Mouse (Mus musculus): ENCODE measurements around the gene Plcb1. TPM values are rescaled to one million over a fixed set of nuclear protein-coding genes. Genes with fewer than 3 reads are reported as not detected.
A peak's percentile ranks its signal among the peaks of the same experiment; 100 is the strongest.

The Plcb1 gene
- polyA plus RNA-seq, 1 experiment from 2014 or later = 51.8 TPM

- H3K9me3 ChIP-seq (ENCODE audit: control insufficient read depth, low read length) = no peaks in the 10 kb centered on the region
- no peak overlapping the region for H3K4me3 ChIP-seq (ENCODE audit: low read length)
- H3K27ac ChIP-seq (ENCODE audit: low read depth, low read length) = no peak overlapping the region
- no peak overlapping the region for H3K9ac ChIP-seq (ENCODE audit: low read depth, low read length)
- no peaks in the 10 kb centered on the region for H3K4me1 ChIP-seq (ENCODE audit: control insufficient read depth, insufficient read depth, low read depth, low read length)
- WGBS = 75% methylated on average over 3 of the region's 3 CpGs
- no peak for ATAC-seq
- no peaks in the 10 kb centered on the region for H3K36me3 ChIP-seq (ENCODE audit: control insufficient read depth, insufficient read depth, low read length)
- no peaks in the 10 kb centered on the region; the same call in 1 of the 2 replicates for H3K27me3 ChIP-seq (replicated peaks; ENCODE audit: control insufficient read depth, insufficient read depth, low read length)
- H3K4me2 ChIP-seq (ENCODE audit: low read length) = no peak overlapping the region
Observed at GRCm38 (mm10) chr2:135394698-135395097, 608.8 kb downstream of the Plcb1 start.

- ATAC-seq = no peak
- Histone ChIP-seq H3K4me3 (ENCODE audit: low read length) (no peak overlapping the region), H3K9me3 (ENCODE audit: control insufficient read depth, low read length) (no peaks in the 10 kb centered on the region), H3K4me1 (ENCODE audit: control insufficient read depth, insufficient read depth, low read depth, low read length) (no peaks in the 10 kb centered on the region), H3K27me3 (replicated peaks; ENCODE audit: control insufficient read depth, insufficient read depth, low read length) (no peaks in the 10 kb centered on the region; the same call in 1 of the 2 replicates), H3K27ac (ENCODE audit: low read depth, low read length) (no peak overlapping the region), H3K9ac (ENCODE audit: low read depth, low read length) (no peak overlapping the region), H3K36me3 (ENCODE audit: control insufficient read depth, insufficient read depth, low read length) (no peaks in the 10 kb centered on the region), H3K4me2 (ENCODE audit: low read length) (no peak overlapping the region)
- WGBS = 94% methylated on average over 3 of the region's 3 CpGs
Observed at GRCm38 (mm10) chr2:135396375-135396774, 610.5 kb downstream of the Plcb1 start.

GRCm38 (mm10) chr2:135397970-135398369 lies 612.1 kb downstream of the Plcb1 start:
- Histone ChIP-seq H3K9me3 (ENCODE audit: control insufficient read depth, low read length) (no peaks in the 10 kb centered on the region), H3K9ac (ENCODE audit: low read depth, low read length) (no peak overlapping the region), H3K36me3 (ENCODE audit: control insufficient read depth, insufficient read depth, low read length) (no peaks in the 10 kb centered on the region), H3K27ac (ENCODE audit: low read depth, low read length) (no peak overlapping the region), H3K4me2 (ENCODE audit: low read length) (no peak overlapping the region), H3K4me3 (ENCODE audit: low read length) (no peak overlapping the region), H3K27me3 (replicated peaks; ENCODE audit: control insufficient read depth, insufficient read depth, low read length) (no peaks in the 10 kb centered on the region; the same call in 1 of the 2 replicates), H3K4me1 (ENCODE audit: control insufficient read depth, insufficient read depth, low read depth, low read length) (no peaks in the 10 kb centered on the region)
- 85% methylated on average over 2 of the region's 2 CpGs for WGBS
- ATAC-seq = no peak

GRCm38 (mm10) chr2:135399760-135400159 lies 613.9 kb downstream of the Plcb1 start:
- H3K9ac ChIP-seq (ENCODE audit: low read depth, low read length) = no peak overlapping the region
- no peak for ATAC-seq
- no peaks in the 10 kb centered on the region for H3K36me3 ChIP-seq (ENCODE audit: control insufficient read depth, insufficient read depth, low read length)
- H3K27ac ChIP-seq (ENCODE audit: low read depth, low read length) = no peak overlapping the region
- 92% methylated on average over 6 of the region's 6 CpGs for WGBS
- H3K9me3 ChIP-seq (ENCODE audit: control insufficient read depth, low read length) = no peaks in the 10 kb centered on the region
- H3K4me3 ChIP-seq (ENCODE audit: low read length) = no peak overlapping the region
- H3K4me2 ChIP-seq (ENCODE audit: low read length) = no peak overlapping the region
- no peaks in the 10 kb centered on the region for H3K4me1 ChIP-seq (ENCODE audit: control insufficient read depth, insufficient read depth, low read depth, low read length)
- no peaks in the 10 kb centered on the region; the same call in 1 of the 2 replicates for H3K27me3 ChIP-seq (replicated peaks; ENCODE audit: control insufficient read depth, insufficient read depth, low read length)

- ATAC-seq = no peak
- Histone ChIP-seq H3K4me3 (ENCODE audit: low read length) (no peak overlapping the region), H3K9ac (ENCODE audit: low read depth, low read length) (no peak overlapping the region), H3K36me3 (ENCODE audit: control insufficient read depth, insufficient read depth, low read length) (no peaks in the 10 kb centered on the region), H3K9me3 (ENCODE audit: control insufficient read depth, low read length) (no peaks in the 10 kb centered on the region), H3K4me2 (ENCODE audit: low read length) (no peak overlapping the region), H3K4me1 (ENCODE audit: control insufficient read depth, insufficient read depth, low read depth, low read length) (no peaks in the 10 kb centered on the region), H3K27me3 (replicated peaks; ENCODE audit: control insufficient read depth, insufficient read depth, low read length) (no peaks in the 10 kb centered on the region; the same call in 1 of the 2 replicates), H3K27ac (ENCODE audit: low read depth, low read length) (no peak overlapping the region)
- WGBS = 16% methylated on average over 1 of the region's 1 CpGs
Observed at GRCm38 (mm10) chr2:135402916-135403315, 617.0 kb downstream of the Plcb1 start.

GRCm38 (mm10) chr2:135403344-135403743 lies 617.5 kb downstream of the Plcb1 start:
- Histone ChIP-seq H3K4me2 (ENCODE audit: low read length) (no peak overlapping the region), H3K27me3 (replicated peaks; ENCODE audit: control insufficient read depth, insufficient read depth, low read length) (no peaks in the 10 kb centered on the region; the same call in 1 of the 2 replicates), H3K27ac (ENCODE audit: low read depth, low read length) (no peak overlapping the region), H3K36me3 (ENCODE audit: control insufficient read depth, insufficient read depth, low read length) (no peaks in the 10 kb centered on the region), H3K9me3 (ENCODE audit: control insufficient read depth, low read length) (no peaks in the 10 kb centered on the region), H3K4me3 (ENCODE audit: low read length) (no peak overlapping the region), H3K9ac (ENCODE audit: low read depth, low read length) (no peak overlapping the region), H3K4me1 (ENCODE audit: control insufficient read depth, insufficient read depth, low read depth, low read length) (no peaks in the 10 kb centered on the region)
- ATAC-seq = 0 out of 2 replicates have a peak, but pooled peaks have one; percentile 40
- WGBS = 46% methylated on average over 6 of the region's 6 CpGs

GRCm38 (mm10) chr2:135404095-135404494 lies 618.2 kb downstream of the Plcb1 start:
- Histone ChIP-seq H3K9me3 (ENCODE audit: control insufficient read depth, low read length) (no peaks in the 10 kb centered on the region), H3K27ac (ENCODE audit: low read depth, low read length) (no peak overlapping the region), H3K4me2 (ENCODE audit: low read length) (no peak overlapping the region), H3K27me3 (replicated peaks; ENCODE audit: control insufficient read depth, insufficient read depth, low read length) (no peaks in the 10 kb centered on the region; the same call in 1 of the 2 replicates), H3K4me1 (ENCODE audit: control insufficient read depth, insufficient read depth, low read depth, low read length) (no peaks in the 10 kb centered on the region), H3K4me3 (ENCODE audit: low read length) (no peak overlapping the region), H3K9ac (ENCODE audit: low read depth, low read length) (no peak overlapping the region), H3K36me3 (ENCODE audit: control insufficient read depth, insufficient read depth, low read length) (no peaks in the 10 kb centered on the region)
- ATAC-seq = no peak
- 54% methylated on average over 1 of the region's 1 CpGs for WGBS

- Histone ChIP-seq H3K4me3 (ENCODE audit: low read length) (no peak overlapping the region), H3K36me3 (ENCODE audit: control insufficient read depth, insufficient read depth, low read length) (no peaks in the 10 kb centered on the region), H3K27ac (ENCODE audit: low read depth, low read length) (peak overlapping the region; percentile 35; the same call in 1 of the 2 replicates), H3K4me2 (ENCODE audit: low read length) (no peak overlapping the region), H3K9me3 (ENCODE audit: control insufficient read depth, low read length) (no peaks in the 10 kb centered on the region), H3K27me3 (replicated peaks; ENCODE audit: control insufficient read depth, insufficient read depth, low read length) (no peaks in the 10 kb centered on the region), H3K9ac (ENCODE audit: low read depth, low read length) (no peak overlapping the region), H3K4me1 (ENCODE audit: control insufficient read depth, insufficient read depth, low read depth, low read length) (no peaks in the 10 kb centered on the region; the same call in 1 of the 2 replicates)
- 16% methylated on average over 5 of the region's 5 CpGs for WGBS
- ATAC-seq = no peak
Observed at GRCm38 (mm10) chr2:135409418-135410097, 623.7 kb downstream of the Plcb1 start.

GRCm38 (mm10) chr2:135411675-135412074 lies 625.8 kb downstream of the Plcb1 start:
- Histone ChIP-seq H3K36me3 (ENCODE audit: control insufficient read depth, insufficient read depth, low read length) (no peaks in the 10 kb centered on the region), H3K4me2 (ENCODE audit: low read length) (no peak overlapping the region), H3K27ac (ENCODE audit: low read depth, low read length) (no peak overlapping the region), H3K9me3 (ENCODE audit: control insufficient read depth, low read length) (no peaks in the 10 kb centered on the region), H3K4me1 (ENCODE audit: control insufficient read depth, insufficient read depth, low read depth, low read length) (no peaks in the 10 kb centered on the region; the same call in 1 of the 2 replicates), H3K4me3 (ENCODE audit: low read length) (no peak overlapping the region), H3K27me3 (replicated peaks; ENCODE audit: control insufficient read depth, insufficient read depth, low read length) (no peaks in the 10 kb centered on the region), H3K9ac (ENCODE audit: low read depth, low read length) (no peak overlapping the region)
- no peak for ATAC-seq
- WGBS = 65% methylated on average over 2 of the region's 2 CpGs

Measured in hindbrain, embryonic 16.5 days (tissue).